Mouse (Mus musculus) CH12.LX (cell line): Measurements from ENCODE around the gene Prkn.

ENCODE experiments used
- CTCF ChIP-seq, 2 experiments: IDR thresholded peaks in 1 of 2; conservative IDR thresholded peaks in 1 of 2; 2 replicates each; pipeline ENCODE4 v1.5.1; 2011 to 2012; ENCODE audit warnings: low read depth in 2 of 2, low read length in 2 of 2, improper control_type of control experiment in 1 of 2, inconsistent platforms in 1 of 2, mild to moderate bottlenecking in 1 of 2, moderate library complexity in 1 of 2
- IRF4 ChIP-seq: IDR thresholded peaks from 2 replicates; pipeline ENCODE4 v1.6.1; 2014; ENCODE audit warnings: low read depth, mild to moderate bottlenecking, inconsistent platforms, low read length, improper control_type of control experiment
- KAT2A ChIP-seq: IDR thresholded peaks from 2 replicates; pipeline ENCODE4 v1.6.1; 2012; ENCODE audit warnings: low read length, improper control_type of control experiment, inconsistent platforms; ENCODE audit not compliant: insufficient replicate concordance
- MAFK ChIP-seq: IDR thresholded peaks from 2 replicates; pipeline ENCODE4 v1.6.1; 2011; ENCODE audit warnings: low read length, improper control_type of control experiment; ENCODE audit not compliant: insufficient replicate concordance
- MAX ChIP-seq: IDR thresholded peaks from 2 replicates; pipeline ENCODE4 v1.6.1; 2011; ENCODE audit warnings: low read length, improper control_type of control experiment
- MEF2A ChIP-seq: IDR thresholded peaks from 2 replicates; pipeline ENCODE4 v1.6.1; 2014; ENCODE audit warnings: low read depth, mild to moderate bottlenecking, inconsistent platforms, low read length, improper control_type of control experiment, borderline replicate concordance
- PAX5 ChIP-seq: IDR thresholded peaks from 2 replicates; pipeline ENCODE4 v1.6.1; 2012; ENCODE audit warnings: low read length, inconsistent platforms, mixed read lengths
- POLR2A ChIP-seq: IDR thresholded peaks from 2 replicates; pipeline ENCODE4 v1.6.1; 2011; ENCODE audit warnings: low read depth, mild to moderate bottlenecking, improper control_type of control experiment, low read length
- POLR2AphosphoS2 ChIP-seq: IDR thresholded peaks from 2 replicates; pipeline ENCODE4 v1.6.1; 2011; ENCODE audit warnings: low read depth, low read length, improper control_type of control experiment
- USF1 ChIP-seq: IDR thresholded peaks from 2 replicates; pipeline ENCODE4 v1.6.1; 2014; ENCODE audit warnings: low read depth, mild to moderate bottlenecking, inconsistent platforms, low read length, improper control_type of control experiment
- ZC3H11A ChIP-seq: IDR thresholded peaks from 2 replicates; pipeline ENCODE4 v1.6.1; 2012; ENCODE audit warnings: low read depth, mild to moderate bottlenecking, inconsistent platforms, low read length, improper control_type of control experiment
- ZMIZ1 ChIP-seq: IDR thresholded peaks from 2 replicates; pipeline ENCODE4 v1.6.1; 2012; ENCODE audit warnings: low read depth, mild to moderate bottlenecking, inconsistent platforms, low read length, improper control_type of control experiment

DNA sequence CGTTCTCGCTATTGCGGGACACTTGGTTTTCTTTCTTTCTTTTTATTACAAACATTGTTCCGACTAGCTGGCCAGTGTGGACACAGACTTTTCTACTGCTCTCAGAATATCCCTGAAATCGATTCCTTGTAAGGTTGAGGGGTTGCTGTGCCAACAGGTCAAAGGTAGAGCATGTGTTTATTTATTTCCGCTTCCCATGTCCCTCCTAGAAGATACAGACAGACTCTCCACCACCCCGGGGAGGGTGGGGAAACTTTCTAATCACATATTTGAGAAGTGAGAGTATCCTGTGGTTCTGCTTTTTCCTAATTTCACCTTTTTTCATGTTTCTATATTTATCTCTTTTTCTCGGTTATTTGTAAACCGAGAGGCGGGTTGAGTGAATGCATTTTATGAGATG lies 797.5 kb downstream of the Prkn start:
- no peak for TF ChIP-seq CTCF (conservative IDR thresholded peaks at IDR 0.05 in 1 of 2, IDR thresholded peaks at IDR 0.05 in 1 of 2; ENCODE audit: low read depth in 2 of 2, low read length in 2 of 2)
- TF ChIP-seq MAX = no peak
- TF ChIP-seq ZC3H11A = no peak
- TF ChIP-seq POLR2A = no peak
- TF ChIP-seq USF1 = no peak
- no peak for TF ChIP-seq MEF2A
- no peak for TF ChIP-seq POLR2AphosphoS2
- no peak for TF ChIP-seq PAX5
- no peak for TF ChIP-seq ZMIZ1
- TF ChIP-seq KAT2A = no peak
- no peak for TF ChIP-seq IRF4
- TF ChIP-seq MAFK = no peak
